Mouse (Mus musculus) layer of hippocampus, adult 9-11 months (tissue): ENCODE measurements at regions not wholly inside any gene's neighbourhood (a gene's known extent, or its start where the extent isn't known, plus 50 kb on each side); places are given as distances from the start of the nearest gene placed in this dataset.

Source experiments
- DNase-seq: peaks from one replicate; pipeline ENCODE4 v3.0.0; 2022

- DNase-seq = no peak
Measured at GRCm38 (mm10) chr17:50442062-50442461, 67.1 kb upstream of the Plcl2 start.

- DNase-seq = no peak
Measured at GRCm38 (mm10) chr17:50442905-50443304, 66.3 kb upstream of the Plcl2 start.

- DNase-seq = no peak
Measured at GRCm38 (mm10) chr17:50443376-50444022, 65.7 kb upstream of the Plcl2 start.

- no peak for DNase-seq
Measured at GRCm38 (mm10) chr17:50444023-50444389, 65.2 kb upstream of the Plcl2 start.

- DNase-seq = no peak
Measured at GRCm38 (mm10) chr17:50448693-50449092, 60.5 kb upstream of the Plcl2 start.

- DNase-seq = no peak
Measured at GRCm38 (mm10) chr17:50451606-50452005, 57.6 kb upstream of the Plcl2 start.

GRCm38 (mm10) chr17:50453524-50453923, 55.7 kb upstream of the Plcl2 start:
- no peak for DNase-seq

GRCm38 (mm10) chr17:50453956-50454355, 55.2 kb upstream of the Plcl2 start:
- DNase-seq = no peak

GRCm38 (mm10) chr17:50454917-50455316, 54.3 kb upstream of the Plcl2 start:
- no peak for DNase-seq

GRCm38 (mm10) chr17:50455719-50456118, 53.5 kb upstream of the Plcl2 start:
- no peak for DNase-seq

- no peak for DNase-seq
Measured at GRCm38 (mm10) chr17:50457053-50457697, 52.0 kb upstream of the Plcl2 start.

- no peak for DNase-seq
Measured at GRCm38 (mm10) chr17:50458232-50458631, 51.0 kb upstream of the Plcl2 start.
